In the genomic region with DNA sequence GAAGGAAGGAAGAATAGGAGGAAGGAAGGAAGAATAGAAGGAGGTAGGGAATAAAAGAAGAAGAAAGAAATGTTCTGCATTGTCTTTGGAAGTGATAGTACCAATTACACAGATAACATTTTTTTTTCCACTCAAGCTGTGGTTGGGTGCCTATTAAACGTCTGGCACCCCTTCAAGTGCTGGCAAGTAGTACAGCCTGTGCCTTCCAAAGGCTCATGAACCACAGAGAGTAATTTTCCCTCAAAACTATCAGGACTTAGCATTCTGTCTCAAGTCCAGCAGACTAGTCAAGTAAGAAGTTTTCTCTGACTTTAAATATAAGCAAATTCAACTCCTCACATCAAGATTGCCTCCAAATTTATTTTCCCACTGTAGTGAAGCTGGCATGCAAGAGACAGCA, we compare ENCODE assay signal across 18 mouse cellular contexts.
A peak's percentile ranks its signal among the peaks of the same experiment; 100 is the strongest.
DNase-seq lines count a peak whose midpoint lies in the region; ATAC-seq and TF ChIP-seq lines count a peak whose summit lies in the region.
"Had no signal": no experiment of that assay in that cellular context is flagged by ENCODE, and none has a peak within 500 bp of the region (broad histone marks: within the 10 kb centered on the region; RNA-seq: fewer than 3 reads in every experiment).

No protein-coding gene starts in this region.

- H3K4me3 ChIP-seq in kidney, adult 2 months (ENCODE audit: insufficient read depth, low read depth, low read length) = no peak overlapping the region
- H3K4me3 ChIP-seq in midbrain, postnatal 0 days (ENCODE audit: low read depth, low read length) = no peak overlapping the region
- no peak overlapping the region for H3K4me3 ChIP-seq in midbrain, embryonic 11.5 days (ENCODE audit: low read depth, low read length)
- H3K4me3 ChIP-seq: hindbrain, embryonic 12.5 days; intestine, embryonic 15.5 days; midbrain, embryonic 15.5 days; stomach, embryonic 15.5 days had no signal

- no peak for TF ChIP-seq CTCF in kidney, adult 2 months (conservative IDR thresholded peaks at IDR 0.05; ENCODE audit: insufficient read depth, insufficient read length, low read depth, low read length)
- TF ChIP-seq CTCF in midbrain, postnatal 0 days (IDR thresholded peaks at IDR 0.05) = no peak

- no peaks in the 10 kb centered on the region for H3K9me3 ChIP-seq in midbrain, postnatal 0 days (ENCODE audit: low read length)
- H3K9me3 ChIP-seq in midbrain, embryonic 11.5 days (ENCODE audit: control insufficient read depth, low read length) = no peaks in the 10 kb centered on the region
- H3K9me3 ChIP-seq: intestine, embryonic 15.5 days; midbrain, embryonic 15.5 days; stomach, embryonic 15.5 days had no signal

- WGBS in kidney, adult 2 months = 28% methylated on average over 1 of the region's 1 CpGs
- WGBS in midbrain, postnatal 0 days = 54% methylated on average over 1 of the region's 1 CpGs
- WGBS in midbrain, embryonic 11.5 days = 75% methylated on average over 1 of the region's 1 CpGs

- H3K27ac ChIP-seq in kidney, adult 2 months (ENCODE audit: insufficient read depth, low read depth, low read length) = no peak overlapping the region
- no peak overlapping the region for H3K27ac ChIP-seq in midbrain, postnatal 0 days (ENCODE audit: low read depth, low read length)
- H3K27ac ChIP-seq in midbrain, embryonic 11.5 days (ENCODE audit: low read depth, low read length) = no peak overlapping the region
- H3K27ac ChIP-seq: hindbrain, embryonic 12.5 days; intestine, embryonic 15.5 days; midbrain, embryonic 15.5 days; stomach, embryonic 15.5 days had no signal

- no peaks in the 10 kb centered on the region for H3K36me3 ChIP-seq in kidney, adult 2 months (ENCODE audit: control insufficient read depth, insufficient read depth, low read length)
- no peaks in the 10 kb centered on the region for H3K36me3 ChIP-seq in midbrain, postnatal 0 days (ENCODE audit: insufficient read depth, low read length)
- no peaks in the 10 kb centered on the region for H3K36me3 ChIP-seq in midbrain, embryonic 11.5 days (ENCODE audit: control insufficient read depth, insufficient read depth, low read length)
- H3K36me3 ChIP-seq: hindbrain, embryonic 12.5 days; intestine, embryonic 15.5 days; midbrain, embryonic 15.5 days; stomach, embryonic 15.5 days had no signal

- TF ChIP-seq POLR2A in kidney, adult 2 months (IDR thresholded peaks at IDR 0.05; ENCODE audit: low read depth, low read length) = no peak

- no peak overlapping the region for H3K9ac ChIP-seq in midbrain, postnatal 0 days (replicated peaks; ENCODE audit: low read length, poor library complexity, severe bottlenecking)
- H3K9ac ChIP-seq in midbrain, embryonic 11.5 days (ENCODE audit: low read length) = no peak overlapping the region
- H3K9ac ChIP-seq: hindbrain, embryonic 12.5 days; intestine, embryonic 15.5 days; lung, embryonic 14.5 days; midbrain, embryonic 15.5 days; stomach, embryonic 15.5 days had no signal

- H3K4me1 ChIP-seq in kidney, adult 2 months (ENCODE audit: control insufficient read depth, insufficient read depth, low read length) = no peaks in the 10 kb centered on the region
- H3K4me1 ChIP-seq in midbrain, postnatal 0 days (ENCODE audit: insufficient read depth, low read length) = no peaks in the 10 kb centered on the region
- H3K4me1 ChIP-seq in midbrain, embryonic 11.5 days (ENCODE audit: control insufficient read depth, insufficient read depth, low read length) = no peaks in the 10 kb centered on the region
- H3K4me1 ChIP-seq: hindbrain, embryonic 12.5 days; intestine, embryonic 15.5 days; midbrain, embryonic 15.5 days; stomach, embryonic 15.5 days had no signal

- no peak overlapping the region for H3K4me2 ChIP-seq in midbrain, postnatal 0 days (ENCODE audit: low read depth, low read length, poor library complexity, severe bottlenecking)
- H3K4me2 ChIP-seq in midbrain, embryonic 11.5 days = no peak overlapping the region
- H3K4me2 ChIP-seq: hindbrain, embryonic 12.5 days; intestine, embryonic 15.5 days; lung, embryonic 14.5 days; midbrain, embryonic 15.5 days; stomach, embryonic 15.5 days had no signal

- peak; percentile 32 to 42 for DNase-seq in cerebellum, postnatal 14 days
- DNase-seq in cerebellum, postnatal 4 days (ENCODE audit: low spot score in 2 of 2) = no peak
- peak; percentile 35 for DNase-seq in kidney, adult 2 months
- DNase-seq in kidney, adult 18-20 months = no peak
- DNase-seq in midbrain, postnatal 0 days (ENCODE audit: low spot score) = peak; percentile 20
- no peak for DNase-seq in midbrain, embryonic 11.5 days (ENCODE audit: low spot score, missing footprints)
- DNase-seq in brain, embryonic 18.5 days (ENCODE audit: low read depth, low spot score) = peak; percentile 4
- DNase-seq: cerebellum, adult 9-11 months; gastrocnemius, postnatal 10 days; kidney, postnatal 25 days; lung, embryonic 14.5 days; right cerebral cortex, adult 18-20 months; thymus, postnatal 14 days had no signal

- no peak for ATAC-seq in midbrain, postnatal 0 days (ENCODE audit: low FRiP score)
- no peak for ATAC-seq in midbrain, embryonic 11.5 days (ENCODE audit: low FRiP score)
- no peak for ATAC-seq in megakaryocyte progenitor cell, adult 5-6 weeks (replicated peaks; ENCODE audit: poor library complexity)
- ATAC-seq: intestine, embryonic 15.5 days; midbrain, embryonic 15.5 days had no signal

- H3K27me3 ChIP-seq in kidney, adult 2 months (replicated peaks; ENCODE audit: control insufficient read depth, insufficient read depth, low read length) = no peaks in the 10 kb centered on the region
- no peaks in the 10 kb centered on the region for H3K27me3 ChIP-seq in midbrain, postnatal 0 days (ENCODE audit: insufficient read depth, low read length)
- no peaks in the 10 kb centered on the region for H3K27me3 ChIP-seq in midbrain, embryonic 11.5 days (ENCODE audit: control insufficient read depth, insufficient read depth, low read length)
- H3K27me3 ChIP-seq: hindbrain, embryonic 12.5 days; intestine, embryonic 15.5 days; midbrain, embryonic 15.5 days; stomach, embryonic 15.5 days had no signal

Comparison
In these comparisons a context has a peak if more than half of its experiments do, and no peak if none do; other contexts are left out.
1. DNase-seq: peak in cerebellum, postnatal 14 days (2 of 2), kidney, adult 2 months (single experiment), midbrain, postnatal 0 days (single experiment) and brain, embryonic 18.5 days (single experiment); none in cerebellum, postnatal 4 days (0 of 2), kidney, adult 18-20 months (single experiment) and midbrain, embryonic 11.5 days (single experiment).